Mouse (Mus musculus) heart, adult 2 months (tissue): ENCODE results near the gene Snrpa. TPM values are rescaled to one million over a fixed set of nuclear protein-coding genes. Genes with fewer than 3 reads are reported as not detected.
A peak's percentile ranks its signal among the peaks of the same experiment; 100 is the strongest.
"Not testable (repeated sequence)": the region's sequence is repeated elsewhere in the genome, so short reads cannot be mapped to it uniquely, and the experiment has no call there.

Source experiments
- DNase-seq, 2 experiments: peaks; one replicate each; pipeline ENCODE4 v3.0.0; 2021
- H3K27ac ChIP-seq: fragments of 200-600 bp; 2 replicates; pipeline ENCODE4 v1.8.1; 2022
- H3K27me3 ChIP-seq: fragments of 200-500 bp; 2 replicates; pipeline ENCODE4 v1.6.1; 2012; ENCODE audit warnings: mild to moderate bottlenecking, low read length, inconsistent platforms, mixed read lengths; ENCODE audit not compliant: control insufficient read depth, insufficient read depth
- H3K36me3 ChIP-seq: fragments of 200-500 bp; 2 replicates; pipeline ENCODE4 v1.6.1; 2012; ENCODE audit warnings: low read length, inconsistent platforms; ENCODE audit not compliant: control insufficient read depth, insufficient read depth
- H3K4me1 ChIP-seq: fragments of 200-500 bp; 2 replicates; pipeline ENCODE4 v1.6.1; 2011; ENCODE audit warnings: low read length; ENCODE audit not compliant: control insufficient read depth, insufficient read depth
- H3K4me3 ChIP-seq: fragments of 200-600 bp; 2 replicates; pipeline ENCODE4 v1.8.1; 2022
- H3K79me2 ChIP-seq: fragments of 200-500 bp; replicated peaks from 2 replicates; pipeline ENCODE4 v1.6.1; 2012; ENCODE audit warnings: mild to moderate bottlenecking, inconsistent platforms, low read length, moderate library complexity, mixed read lengths; ENCODE audit not compliant: control insufficient read depth, insufficient read depth
- H3K9ac ChIP-seq: fragments of 200-500 bp; 2 replicates; pipeline ENCODE4 v1.6.1; 2012; ENCODE audit warnings: low read depth, mild to moderate bottlenecking, control low read depth, inconsistent platforms, low read length, mixed read lengths
- CTCF ChIP-seq: fragments of 200-600 bp; IDR thresholded peaks from 2 replicates; pipeline ENCODE4 v1.8.1; 2022; ENCODE audit warnings: antibody characterized with exemption, mild to moderate bottlenecking, moderate library complexity
- EP300 ChIP-seq: fragments of 200-500 bp; IDR thresholded peaks from 2 replicates; pipeline ENCODE4 v1.6.1; 2011; ENCODE audit warnings: low read depth, low read length, control low read depth; ENCODE audit not compliant: insufficient read depth
- POLR2A ChIP-seq: fragments of 200-500 bp; IDR thresholded peaks from 2 replicates; pipeline ENCODE4 v1.6.1; 2011; ENCODE audit warnings: mild to moderate bottlenecking, low read depth, low read length, control low read depth; ENCODE audit not compliant: insufficient read depth
- WGBS: fragments of 180-500 bp; shearing (Covaris S2); methylation state at CpG from one replicate; pipeline ENCODE4 v1.1.7; 2018; 5-methylcytosine and 5-hydroxymethylcytosine counted together
- intact Hi-C: fragments of 180-260 bp; cut with DNase I; formaldehyde crosslinking; loops from one replicate; pipeline ENCODE4 v1.15.1; 2025
- long read RNA-seq: library from polyadenylated mRNA; stranded (forward); transcript quantifications from one replicate; pipeline ENCODE4 v2.0.0, GENCODE M21; 2021
- polyA plus RNA-seq: library from polyadenylated mRNA; depleted of rRNA; stranded (reverse); fragments of >200 nt; gene quantifications from 2 replicates; pipeline ENCODE4 v1.2.3, GENCODE M21; 2012; rRNA removed
- total RNA-seq, 2 experiments: library from RNA; stranded (reverse); gene quantifications; 2 replicates each; pipeline ENCODE4 v1.2.3; 2021

The Snrpa gene
- total RNA-seq (10 to 100 TPM; 40.6 to 41.3 TPM), polyA plus RNA-seq (85.0 and 87.1 TPM in 2 replicates)
- long read RNA-seq, transcript Snrpa-202 (7 exons, 1,336 nt) = minor isoform, 16 of 61 reads
- long read RNA-seq, transcript Snrpa-201 (7 exons, 1,365 nt) = major isoform, 35 of 61 reads
- long read RNA-seq, partial matches to known transcripts = 5 of 61 reads
- long read RNA-seq, other reads (novel, unspliced or antisense) = 0 of 61 reads

- WGBS = under 1% methylated on average over 64 of the region's 64 CpGs
- Histone ChIP-seq H3K27ac (peak within 1 kb of the TSS; percentile 100), H3K36me3 (peaks cover 4% of the 10 kb centered on the region), H3K79me2 (peaks cover 2% of the 10 kb centered on the region; the same call in 1 of the 2 replicates), H3K4me3 (peak within 1 kb of the TSS; percentile 100), H3K27me3 (no peaks in the 10 kb centered on the region), H3K4me1 (peaks cover 7% of the 10 kb centered on the region), H3K9ac (peak within 1 kb of the TSS; percentile 90)
- intact Hi-C loops = loop anchor here (1.0 to 2.0 kb wide), 3 partner anchors 15 to 32 kb away; partner anchors contain the start of genes Egln2, Gm21983, Itpkc and Mia
- TF ChIP-seq POLR2A = peak; percentile 79
- TF ChIP-seq CTCF = peak; percentile 3; the same call in 1 of the 2 replicates
- peak; percentile 79 for TF ChIP-seq EP300
- peak; percentile 91 to 98 for DNase-seq
Observed at GRCm38 (mm10) chr7:27195681-27196611, at the start of gene Snrpa, which contains the start of gene BC024978. Gene Snrpa (minus strand): TSS chr7:27196271. Gene BC024978 (plus strand): TSS chr7:27195781.

- H3K36me3 ChIP-seq, H3K4me1 ChIP-seq, H3K27ac ChIP-seq, H3K4me3 ChIP-seq, H3K79me2 ChIP-seq, DNase-seq, H3K9ac ChIP-seq, H3K27me3 ChIP-seq: not testable (repeated sequence)
- intact Hi-C loops = loop anchor here (5.0 kb wide), 1 partner anchor 43 kb away; no protein-coding TSS in a partner anchor
- TF ChIP-seq CTCF = peak; percentile 66
- WGBS = 87% methylated on average over 2 of the region's 2 CpGs
Observed at GRCm38 (mm10) chr7:27244088-27244487, 48.0 kb upstream of the Snrpa start.

- WGBS = 77% methylated on average over 8 of the region's 8 CpGs
- no peak for TF ChIP-seq EP300
- intact Hi-C loops = loop anchor here (5.0 kb wide), 1 partner anchor 44 kb away; no protein-coding TSS in a partner anchor
- Histone ChIP-seq H3K4me3 (no peak overlapping the region), H3K9ac (no peak overlapping the region), H3K36me3 (no peaks in the 10 kb centered on the region), H3K27ac (no peak overlapping the region), H3K79me2 (no peaks in the 10 kb centered on the region), H3K4me1 (no peaks in the 10 kb centered on the region), H3K27me3 (no peaks in the 10 kb centered on the region)
- DNase-seq = no peak
Observed at GRCm38 (mm10) chr7:27243211-27243610, 47.1 kb upstream of the Snrpa start.

- intact Hi-C loops = no loop called here
- no peak for DNase-seq
- H3K27ac ChIP-seq = no peak overlapping the region
- H3K9ac ChIP-seq = no peak overlapping the region
- no peak overlapping the region for H3K4me3 ChIP-seq
- no peaks in the 10 kb centered on the region for H3K27me3 ChIP-seq
- TF ChIP-seq EP300 (no peak), CTCF (no peak), POLR2A (no peak)
- no peaks in the 10 kb centered on the region for H3K79me2 ChIP-seq
- WGBS = 84% methylated on average over 5 of the region's 5 CpGs
- no peaks in the 10 kb centered on the region for H3K36me3 ChIP-seq
- no peaks in the 10 kb centered on the region; the same call in 1 of the 2 replicates for H3K4me1 ChIP-seq
Observed at GRCm38 (mm10) chr7:27238568-27238967, 42.5 kb upstream of the Snrpa start.

GRCm38 (mm10) chr7:27237527-27237926 lies 41.5 kb upstream of the Snrpa start:
- no peak for DNase-seq
- Histone ChIP-seq H3K27me3 (no peaks in the 10 kb centered on the region), H3K9ac (no peak overlapping the region), H3K4me3 (no peak overlapping the region), H3K27ac (no peak overlapping the region), H3K4me1 (no peaks in the 10 kb centered on the region; the same call in 1 of the 2 replicates), H3K36me3 (no peaks in the 10 kb centered on the region), H3K79me2 (no peaks in the 10 kb centered on the region)
- intact Hi-C loops = no loop called here
- 85% methylated on average over 2 of the region's 2 CpGs for WGBS
- TF ChIP-seq CTCF = 0 out of 2 replicates have a peak, but pooled peaks have one; percentile 12
- TF ChIP-seq EP300 = no peak

- TF ChIP-seq CTCF = no peak
- 62% methylated on average over 2 of the region's 2 CpGs for WGBS
- H3K36me3 ChIP-seq = no peaks in the 10 kb centered on the region
- no peaks in the 10 kb centered on the region for H3K27me3 ChIP-seq
- no peak overlapping the region for H3K9ac ChIP-seq
- H3K4me3 ChIP-seq = no peak overlapping the region
- no peak overlapping the region for H3K27ac ChIP-seq
- DNase-seq = no peak
- H3K4me1 ChIP-seq = no peaks in the 10 kb centered on the region; the same call in none of the 2 replicates
- intact Hi-C loops = no loop called here
- no peaks in the 10 kb centered on the region for H3K79me2 ChIP-seq
Observed at GRCm38 (mm10) chr7:27235726-27236125, 39.7 kb upstream of the Snrpa start.
